Mouse (Mus musculus) c-Kit-positive CD71-positive TER-119-positive erythroid progenitor cells, embryonic 14.5 days (primary cell): Measurements from ENCODE around the gene Herc4.

Experiments
- DNase-seq: peaks from one replicate; pipeline ENCODE4 v3.0.0-alpha.2; 2013; ENCODE audit warnings: low spot score

Herc4 gene

DNA sequence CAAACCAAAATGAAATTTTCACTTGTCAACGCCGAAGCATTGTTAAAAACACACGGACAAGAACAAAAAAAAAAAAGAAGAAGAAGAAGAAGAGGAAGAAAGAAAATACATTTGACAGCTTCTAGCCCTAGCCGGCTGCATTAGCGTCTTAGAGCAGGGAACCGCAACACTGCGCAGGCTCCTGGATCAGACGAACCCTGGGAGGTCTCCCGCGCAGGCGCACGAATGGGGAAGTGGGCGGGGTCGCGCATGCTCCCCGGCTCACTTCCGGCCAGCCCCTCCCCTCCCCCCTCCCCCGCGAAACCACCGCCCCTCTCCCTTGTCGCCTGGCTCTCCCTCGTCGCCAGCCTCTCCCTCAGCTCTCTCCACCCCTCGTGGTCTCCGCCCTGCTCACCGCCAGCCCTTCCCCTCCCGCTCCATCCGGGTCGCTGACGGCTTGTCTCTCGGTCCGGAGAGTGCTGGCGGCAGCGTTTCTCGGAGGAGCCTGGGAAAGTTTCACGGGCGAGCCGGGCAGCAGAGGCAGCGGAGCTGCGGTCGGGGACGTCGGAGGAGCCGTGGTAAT is at the start of gene Herc4:
Gene Herc4, plus strand, starts transcription at position 318 of the 562 bp plus-strand sequence.
- peak; percentile 92 for DNase-seq

DNA sequence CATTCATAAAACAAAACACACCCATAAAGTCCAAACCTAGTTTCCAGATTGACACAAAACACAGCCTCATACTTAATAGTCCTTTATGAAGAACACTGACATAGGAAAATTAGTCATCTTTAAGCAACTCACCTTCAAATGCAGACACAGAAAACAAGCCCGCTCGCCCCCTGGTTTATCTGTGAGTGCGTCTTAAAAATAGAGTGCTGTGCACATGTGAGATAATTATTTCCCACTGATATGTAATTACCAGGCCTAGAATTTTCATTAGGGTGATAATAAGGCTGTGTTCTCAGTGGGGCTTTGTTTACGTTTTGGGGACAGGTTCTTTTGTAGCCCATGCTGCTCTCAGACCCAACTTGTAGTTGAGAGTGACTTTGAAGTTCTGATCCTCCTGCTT is 44.6 kb upstream of the Herc4 start:
- peak; percentile 57 for DNase-seq

DNA sequence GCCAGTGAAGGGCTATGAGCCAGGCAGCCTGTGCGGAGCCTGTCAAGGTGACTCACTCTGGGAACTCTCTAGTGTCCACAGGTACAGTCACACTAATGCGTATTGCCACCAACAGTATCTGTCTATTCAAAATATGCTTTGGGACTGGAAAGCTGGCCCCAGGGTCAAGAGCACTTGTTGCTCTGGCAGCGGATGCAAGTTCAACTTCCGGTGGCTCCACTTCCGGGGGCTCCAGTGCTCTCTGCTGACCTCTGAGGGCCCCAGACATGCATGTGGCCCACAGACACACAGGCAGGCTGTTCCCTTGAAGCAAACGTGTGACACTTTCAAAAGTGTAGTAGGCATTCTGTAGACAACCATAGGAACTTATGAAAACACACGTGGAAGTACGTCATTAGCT is 42.1 kb upstream of the Herc4 start:
- DNase-seq = no peak

DNA sequence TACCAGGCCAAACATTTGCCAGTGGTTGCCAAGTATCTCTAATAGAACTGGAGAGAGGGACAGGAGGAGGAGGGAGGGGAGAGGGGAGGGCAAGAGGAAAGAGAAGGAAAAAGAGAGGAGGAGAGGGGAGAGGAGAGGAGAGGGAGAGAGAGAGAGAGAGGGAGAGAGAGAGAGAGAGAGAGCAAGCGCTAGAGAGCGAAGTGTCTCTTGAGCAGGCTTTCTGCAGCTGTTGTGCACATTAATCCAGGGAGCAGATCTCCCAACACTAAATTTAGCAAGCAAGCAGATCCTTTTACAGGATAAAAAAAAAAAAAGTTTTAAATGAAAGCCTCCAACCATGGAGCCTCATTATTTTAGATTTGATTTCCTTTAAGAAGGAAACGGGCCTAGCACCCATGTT is 40.6 kb upstream of the Herc4 start:
- no peak for DNase-seq

DNA sequence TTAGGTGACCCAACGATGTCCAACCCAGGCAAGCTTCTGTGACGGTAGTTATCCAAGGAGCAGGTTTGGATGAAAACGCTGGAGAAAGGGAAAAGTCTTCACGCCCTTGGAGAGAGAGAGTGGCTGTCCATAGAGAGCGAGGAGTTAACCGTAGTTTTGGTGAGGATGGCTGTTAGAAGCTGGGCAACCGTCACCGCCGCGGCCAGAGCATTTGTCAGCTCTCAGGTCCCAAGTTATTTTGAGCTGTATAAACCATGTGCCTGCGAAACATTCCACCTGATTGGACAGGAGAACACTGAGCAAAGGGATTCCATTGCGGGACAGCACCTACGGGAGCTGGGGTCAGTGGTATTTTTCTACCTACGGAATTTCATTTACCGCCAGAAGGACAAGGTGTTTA is 39.9 kb upstream of the Herc4 start, which contains the start of gene Mypn:
Gene Mypn, minus strand, starts transcription at position 225 of the 400 bp plus-strand sequence.
- no peak for DNase-seq

DNA sequence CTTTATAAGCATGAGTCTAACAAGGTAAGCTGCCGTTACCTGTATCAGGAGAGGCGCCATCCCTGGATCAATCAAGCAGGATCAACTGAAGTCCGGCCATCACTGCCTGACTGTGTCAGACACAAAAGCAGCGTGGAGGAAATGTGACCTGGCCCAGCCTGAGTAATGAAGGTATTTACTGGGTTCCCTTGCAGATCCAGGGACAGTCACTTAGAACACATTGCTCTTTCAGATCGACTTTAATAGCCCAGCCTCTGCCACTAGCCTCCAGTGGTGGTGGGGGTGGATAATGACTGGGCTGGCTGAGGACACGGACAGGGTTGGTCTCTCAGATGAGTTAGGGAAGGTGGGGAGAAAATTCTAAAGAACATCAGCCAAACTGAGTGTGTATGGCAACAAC is 34.7 kb upstream of the Herc4 start:
- DNase-seq = no peak

DNA sequence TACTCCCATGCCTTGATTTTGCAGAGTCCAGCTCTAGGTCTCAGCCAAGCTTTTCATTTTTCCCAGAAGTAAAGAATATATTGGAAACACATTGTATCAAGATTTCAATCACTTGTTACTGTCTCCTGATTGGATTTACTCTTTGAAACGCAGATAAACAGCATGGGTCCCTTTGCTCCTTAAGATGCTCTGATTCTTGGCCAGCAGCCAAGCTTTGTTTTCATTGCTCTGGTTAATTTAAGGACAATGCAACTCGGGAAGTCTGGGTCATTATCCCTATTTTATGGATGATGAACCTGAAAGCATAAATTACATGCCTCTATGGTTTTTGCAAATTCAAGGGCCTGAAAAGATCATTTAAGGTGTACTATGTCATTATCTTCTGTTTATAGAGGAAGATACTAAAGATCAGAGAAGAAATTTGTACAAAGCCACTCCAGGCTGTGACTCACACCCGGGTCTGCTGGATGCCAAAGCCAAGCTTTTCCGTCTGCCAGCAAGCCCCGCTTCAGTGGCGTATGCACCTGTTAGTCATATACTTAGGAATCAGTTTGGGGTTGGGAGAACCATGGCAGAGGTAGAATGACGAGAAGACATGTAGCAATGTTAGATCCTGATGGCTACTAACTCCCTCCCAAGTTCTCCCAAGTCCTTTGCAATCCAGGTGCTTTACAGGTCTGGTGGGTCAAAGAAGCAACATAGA is 22.4 kb upstream of the Herc4 start:
- DNase-seq = no peak

DNA sequence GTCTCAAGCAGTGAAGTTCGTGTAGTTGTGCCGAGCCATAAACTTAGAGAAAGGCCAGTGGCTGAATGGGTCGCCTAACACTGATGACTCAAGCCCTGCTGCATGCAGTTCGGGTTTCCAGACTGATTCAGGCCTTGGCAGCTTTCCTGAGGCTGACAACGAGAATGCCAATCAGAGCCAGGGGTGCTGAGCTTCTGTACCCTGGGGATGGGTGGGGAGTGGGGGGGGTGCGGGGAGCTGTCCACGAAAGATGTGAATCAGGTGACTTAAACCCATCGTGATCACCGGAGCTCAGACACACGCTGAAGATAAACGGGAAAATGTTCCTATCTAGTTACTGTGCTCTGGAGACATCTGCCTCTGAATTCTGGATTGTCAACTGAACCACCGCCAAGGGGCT is 19.3 kb upstream of the Herc4 start:
- no peak for DNase-seq

DNA sequence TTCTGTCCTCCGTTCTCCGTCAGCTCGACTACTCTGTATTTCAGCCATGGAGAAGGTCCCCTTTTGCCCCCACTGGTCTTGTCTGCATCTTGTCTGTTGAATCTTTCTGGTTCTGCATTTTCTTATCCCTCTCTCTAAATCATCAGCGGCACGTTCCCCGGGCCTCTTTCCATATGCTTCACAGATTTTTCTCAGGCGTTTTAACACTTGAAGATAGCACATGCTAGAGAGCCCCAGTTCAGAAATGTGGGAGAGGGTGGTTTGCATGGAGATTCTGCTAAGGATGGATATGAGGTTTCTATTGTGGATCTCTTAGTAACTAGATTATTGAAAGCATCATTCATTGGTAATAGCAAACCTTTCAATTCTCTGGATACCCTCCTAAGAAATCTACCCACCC is 13.3 kb upstream of the Herc4 start:
- no peak for DNase-seq

DNA sequence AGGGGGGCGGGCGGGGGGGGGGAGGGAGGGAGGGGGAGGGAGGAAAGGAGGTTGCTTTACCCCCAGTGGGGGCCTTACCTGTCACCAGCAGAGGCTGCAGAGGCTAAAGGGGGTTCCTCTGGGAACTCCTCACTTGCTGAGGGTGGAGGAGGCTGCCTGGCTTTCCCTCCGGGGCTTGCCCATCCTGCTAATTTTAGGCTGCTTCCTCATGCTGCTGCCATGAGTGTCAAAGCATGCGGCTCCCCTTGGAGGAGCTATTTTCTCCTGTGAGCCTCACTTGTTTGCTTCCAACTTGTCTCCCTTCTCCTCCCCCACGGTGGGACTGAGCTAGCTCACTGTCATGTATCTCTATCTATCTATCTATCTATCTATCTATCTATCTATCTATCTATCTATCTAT is 12.8 kb upstream of the Herc4 start:
- DNase-seq = no peak

DNA sequence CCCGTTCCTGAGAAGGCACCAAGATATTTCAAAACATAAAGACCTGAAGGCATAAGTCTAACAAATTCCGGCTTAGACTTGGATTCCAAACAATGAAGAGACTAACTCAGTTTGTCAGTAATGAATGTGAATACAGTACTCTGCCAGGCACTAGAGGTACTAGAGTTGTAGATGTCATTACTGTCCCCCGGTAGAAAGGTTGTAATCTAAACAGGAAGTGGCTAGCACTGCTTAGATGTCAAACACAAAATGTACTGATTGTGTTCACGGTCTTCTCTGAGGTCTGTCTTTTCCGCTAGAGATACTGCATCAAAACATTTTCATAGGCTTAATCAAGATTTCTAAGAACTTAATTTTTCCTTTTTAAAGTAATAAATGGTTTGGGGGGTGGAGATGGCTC is 12.0 kb upstream of the Herc4 start:
- DNase-seq = no peak

DNA sequence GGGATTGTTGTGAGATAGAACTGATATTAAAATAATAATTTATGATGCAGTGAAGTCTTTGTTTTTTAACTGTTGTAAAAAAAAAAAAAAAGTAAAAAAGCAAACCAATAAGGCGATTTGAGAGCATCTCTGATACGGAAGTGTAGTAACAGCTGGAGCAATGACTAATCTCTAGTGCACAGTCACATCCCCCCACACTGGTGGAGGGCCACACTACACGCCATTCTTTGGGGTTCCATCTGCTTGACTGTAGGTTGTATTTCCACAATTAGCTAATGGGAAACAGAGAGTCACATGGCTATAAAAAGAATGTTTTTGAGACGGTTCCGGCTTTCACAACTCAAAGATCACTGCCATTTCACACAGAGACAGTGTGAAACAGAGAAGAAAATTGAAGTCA is 9.5 kb upstream of the Herc4 start:
- DNase-seq = no peak

DNA sequence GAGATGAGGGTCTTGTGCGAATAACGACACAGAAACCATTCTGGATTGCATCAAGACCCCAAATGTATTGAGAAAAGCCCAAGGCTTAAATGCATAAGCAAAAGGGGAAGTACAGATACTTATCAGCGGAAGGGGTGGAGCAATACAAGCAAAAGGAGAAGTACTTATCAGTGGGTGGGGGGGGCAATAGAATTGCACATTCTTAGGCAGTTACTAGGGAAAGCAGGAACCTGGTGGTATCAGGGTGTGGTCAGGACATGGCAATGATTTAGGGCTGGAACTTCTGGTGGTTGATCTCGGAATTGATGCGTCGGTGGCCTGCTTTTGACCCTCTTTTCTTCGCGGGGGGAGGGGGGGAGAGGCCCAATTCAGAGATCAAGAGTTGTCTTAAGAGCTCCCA is 7.7 kb upstream of the Herc4 start:
- DNase-seq = no peak

DNA sequence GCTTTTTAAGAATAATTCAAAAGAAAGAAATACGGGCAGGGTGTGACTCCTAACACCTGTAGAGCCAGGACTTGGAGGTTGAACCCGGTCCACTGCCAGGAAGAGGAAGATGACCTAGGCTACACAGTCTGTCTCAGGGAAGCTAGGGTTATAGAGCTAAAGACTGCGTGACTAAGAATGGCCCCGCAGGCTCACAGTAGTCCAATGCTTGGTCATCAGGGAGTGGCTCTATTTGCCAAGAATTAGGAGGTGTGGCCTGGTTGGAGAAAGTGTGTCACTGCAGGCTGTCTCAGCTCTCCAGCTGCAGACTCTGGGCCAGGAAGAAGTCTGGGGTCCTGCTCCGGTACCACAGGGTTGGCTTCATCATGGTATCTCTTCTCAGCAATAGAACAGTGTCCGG is 6.9 kb upstream of the Herc4 start:
- DNase-seq = no peak

DNA sequence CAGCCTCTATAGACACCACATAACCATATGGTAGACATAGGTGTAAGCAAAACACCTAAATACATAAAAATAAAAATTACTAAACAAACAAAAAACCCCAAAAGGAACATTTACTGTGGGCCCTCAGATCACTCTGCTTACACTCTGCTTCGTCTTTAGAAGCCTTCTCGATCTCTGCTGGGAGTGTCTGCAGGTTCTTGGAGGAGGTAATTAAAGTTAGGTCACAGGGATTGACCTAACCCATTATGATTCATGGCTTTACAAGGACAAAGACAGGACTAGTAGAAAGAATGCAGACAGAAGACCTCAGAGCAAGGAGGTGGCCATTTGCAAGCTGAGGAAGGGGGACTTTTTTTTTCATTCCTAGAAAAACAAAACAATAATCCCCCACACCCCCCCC is 6.4 kb upstream of the Herc4 start:
- DNase-seq = no peak

DNA sequence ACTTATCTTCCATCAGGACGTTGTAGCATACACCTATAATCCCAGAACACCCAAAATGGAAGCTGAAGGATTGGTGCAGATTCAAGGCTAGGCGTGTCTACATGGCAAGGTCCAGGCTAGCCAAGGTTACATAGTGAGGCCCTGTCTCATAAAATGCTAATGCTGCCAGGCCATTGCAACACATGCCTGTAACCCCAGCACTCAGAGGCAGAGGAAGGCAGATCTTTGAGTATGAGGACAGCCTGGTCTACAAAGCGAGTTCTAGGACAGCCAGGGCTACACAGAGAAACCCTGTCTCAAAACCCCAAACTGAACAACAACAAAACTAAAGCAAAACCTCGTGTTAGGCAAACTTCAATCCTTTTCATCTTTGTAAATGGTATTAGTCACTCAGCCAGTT is 5.5 kb upstream of the Herc4 start:
- DNase-seq = no peak

DNA sequence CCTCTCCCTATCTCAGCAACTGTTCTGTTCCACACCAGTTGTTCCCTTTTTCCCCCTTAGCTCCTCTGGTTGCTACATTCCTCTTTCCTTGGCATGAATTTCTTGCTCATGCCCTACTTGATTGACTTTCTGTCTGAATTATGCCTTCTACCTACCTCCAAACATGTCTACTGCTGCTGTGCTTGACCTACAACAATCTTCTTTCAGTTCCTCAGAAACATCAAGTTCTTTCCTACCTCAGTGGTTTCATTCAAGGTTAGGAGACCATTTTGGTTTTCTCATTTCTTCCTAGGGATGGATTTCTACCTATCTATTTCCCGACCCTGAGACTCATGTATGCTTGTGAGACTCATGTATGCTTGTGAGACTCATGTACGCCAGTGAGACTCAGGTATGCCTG is 3.8 kb upstream of the Herc4 start:
- no peak for DNase-seq

DNA sequence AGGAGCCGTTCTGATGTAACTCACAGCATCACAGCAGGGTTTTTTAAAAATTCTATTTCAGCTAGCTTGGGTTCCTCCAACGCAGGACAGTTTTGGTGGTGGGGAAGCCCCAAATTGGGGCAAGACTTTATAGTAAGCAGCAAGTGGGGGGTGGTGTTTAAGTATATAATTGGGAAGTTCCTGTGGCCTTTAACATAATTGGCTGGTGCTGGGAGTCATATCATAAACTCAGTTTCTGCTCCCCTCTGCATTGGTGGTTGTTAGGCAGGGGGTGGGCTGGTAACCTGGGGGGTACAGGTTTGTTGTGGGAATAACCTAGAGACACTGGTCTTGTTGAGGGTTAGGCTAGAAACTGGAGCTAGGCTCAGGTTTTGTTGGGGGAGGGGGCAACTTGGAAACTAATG is 2.7 kb upstream of the Herc4 start:
- no peak for DNase-seq

DNA sequence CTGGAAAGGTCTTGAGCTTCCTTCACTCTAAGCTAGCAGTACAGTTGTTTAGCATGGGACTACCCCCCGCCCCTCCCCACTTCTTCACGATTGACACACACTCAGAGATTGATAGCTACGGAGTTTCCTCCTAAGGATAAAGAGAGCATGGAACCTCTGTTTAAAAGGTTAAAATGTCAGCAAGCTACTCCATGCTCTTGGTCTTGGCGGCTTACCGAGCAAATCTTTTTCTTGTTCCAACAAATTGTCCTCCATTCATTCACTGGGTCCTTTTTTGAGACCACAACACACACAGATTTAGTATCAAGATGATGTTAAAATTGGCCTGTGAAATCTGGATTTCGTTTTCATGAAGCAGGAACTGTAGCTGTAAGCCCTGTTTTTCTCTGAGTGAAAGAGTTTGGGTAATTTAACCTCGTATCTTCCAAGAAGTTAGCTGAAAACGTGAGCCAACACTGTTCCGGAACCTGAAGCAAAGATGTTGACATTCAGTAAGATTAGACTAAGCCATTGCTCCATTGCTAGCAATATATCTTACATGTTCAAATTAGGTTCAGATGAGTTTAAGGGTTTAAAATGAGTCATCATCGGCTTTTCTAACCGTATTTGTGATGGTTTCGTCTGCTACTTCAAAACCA is 693 bp upstream of the Herc4 start:
- DNase-seq = peak; percentile 10

DNA sequence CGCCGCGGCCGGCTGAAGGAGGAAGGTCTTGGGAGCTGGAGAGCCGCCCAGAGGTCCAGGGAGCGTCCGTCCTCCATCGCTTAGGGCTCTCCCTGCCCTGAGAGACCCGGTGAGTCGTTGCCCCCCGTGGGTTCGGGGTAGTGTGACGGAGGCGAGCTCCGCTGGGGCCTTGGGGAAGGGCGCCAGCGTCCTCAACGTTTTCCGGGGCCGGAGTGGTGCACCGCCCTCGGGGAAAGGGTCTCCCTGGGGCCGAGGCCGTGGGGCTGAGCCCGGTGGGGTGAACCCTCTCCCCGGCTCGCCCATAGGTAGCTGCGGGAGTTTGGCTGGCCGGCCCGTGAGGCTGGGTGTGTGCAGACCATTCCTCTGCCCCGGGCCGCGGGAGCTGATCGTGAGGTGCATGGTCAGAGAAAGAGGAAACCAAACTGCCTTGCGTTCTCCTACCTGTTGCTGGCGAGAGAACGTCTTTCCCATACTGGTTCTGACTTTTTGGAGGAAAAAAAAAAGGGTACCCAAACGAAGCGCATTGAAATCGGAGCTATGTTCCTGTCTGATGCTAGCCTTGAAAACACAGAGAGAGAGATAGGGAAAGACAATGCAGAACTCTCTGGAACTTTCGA is 553 bp downstream of the Herc4 start:
- peak; percentile 38 for DNase-seq

DNA sequence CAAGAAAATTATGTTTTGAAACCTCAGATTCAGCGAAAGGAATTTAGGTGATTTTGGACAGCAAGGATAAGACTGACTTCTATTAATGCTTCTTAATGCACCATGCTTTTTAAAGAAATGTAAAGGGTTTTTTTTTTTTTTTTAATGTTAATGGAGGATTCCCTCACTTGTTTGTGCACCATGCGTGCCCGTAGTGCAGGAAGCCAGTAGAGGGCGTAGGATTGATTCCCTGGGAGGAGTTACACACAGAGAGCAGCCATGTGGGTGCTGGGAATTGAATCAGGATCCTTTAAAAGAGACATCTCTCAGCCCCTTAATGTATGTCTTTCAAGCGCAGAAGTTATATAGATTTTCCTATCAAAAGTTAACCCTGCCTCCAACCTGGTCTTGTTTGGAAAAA is 1.1 kb downstream of the Herc4 start:
- peak; percentile 55 for DNase-seq

DNA sequence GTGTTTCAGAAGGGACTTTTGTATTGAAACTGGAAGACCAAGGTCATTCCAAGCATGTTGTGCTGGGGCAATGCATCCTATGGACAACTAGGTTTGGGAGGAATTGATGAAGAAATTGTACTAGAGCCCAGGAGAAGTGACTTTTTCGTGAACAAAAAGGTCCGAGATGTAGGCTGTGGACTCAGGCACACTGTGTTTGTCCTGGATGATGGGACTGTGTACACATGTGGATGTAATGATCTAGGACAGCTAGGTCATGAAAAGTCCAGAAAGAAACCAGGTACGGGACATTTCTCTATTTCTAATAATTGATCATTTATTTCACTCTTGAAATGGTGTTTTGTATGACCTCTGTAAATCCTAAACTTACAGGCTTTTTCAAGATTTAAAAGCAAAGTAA is 2.2 kb downstream of the Herc4 start:
- no peak for DNase-seq

DNA sequence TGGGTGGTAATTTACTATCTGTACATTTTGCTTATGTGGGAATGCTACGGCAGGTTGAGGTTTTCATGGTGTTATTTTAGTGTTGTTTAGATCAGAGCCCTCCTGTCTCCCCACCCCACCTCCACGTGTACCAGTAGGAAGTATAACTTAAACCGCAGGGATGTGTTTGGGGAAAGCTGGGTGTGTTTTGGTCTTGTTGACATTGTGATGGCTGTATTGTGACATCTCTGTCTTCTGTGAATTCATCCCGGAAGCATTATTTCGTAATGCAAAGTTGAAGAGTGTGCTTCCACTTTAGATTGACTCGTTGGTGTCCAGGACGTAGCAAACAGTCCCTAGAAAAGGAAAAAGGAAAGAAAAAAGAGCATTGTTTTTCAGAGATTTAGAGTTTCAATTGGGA is 3.8 kb downstream of the Herc4 start:
- DNase-seq = no peak
